Mouse (Mus musculus) heart, adult 9 months (tissue): Measurements from ENCODE around the gene Wnt9b.
A peak's percentile ranks its signal among the peaks of the same experiment; 100 is the strongest.

Source experiments
- DNase-seq, 2 experiments: peaks; one replicate each; pipeline ENCODE4 v3.0.0; 2022; ENCODE audit warnings: low spot score in 2 of 2

Gene Wnt9b

DNA sequence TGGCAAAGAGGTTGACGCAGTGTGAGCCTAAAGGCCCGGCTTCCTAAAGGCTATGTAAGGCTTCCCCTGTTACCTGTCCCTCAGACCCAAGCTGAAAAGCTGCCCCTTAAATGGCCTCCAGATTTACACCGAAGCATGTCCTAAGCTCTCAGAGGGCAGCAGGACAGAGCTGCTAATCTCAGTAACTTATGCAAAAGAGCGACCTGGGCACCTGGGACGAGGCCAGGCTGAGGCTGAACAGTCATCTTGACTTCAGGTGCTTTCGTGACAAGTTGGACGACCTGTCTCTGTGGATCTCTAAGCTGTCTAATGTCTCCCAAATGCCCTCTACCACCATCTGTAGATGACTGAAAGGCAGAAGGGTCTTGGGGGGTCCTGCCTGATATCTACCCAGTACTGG is 17.3 kb downstream of the Wnt9b start:
- no peak for DNase-seq

GRCm38 (mm10) chr11:103731594-103731993 is 18.0 kb downstream of the Wnt9b start:
- DNase-seq = no peak

DNA sequence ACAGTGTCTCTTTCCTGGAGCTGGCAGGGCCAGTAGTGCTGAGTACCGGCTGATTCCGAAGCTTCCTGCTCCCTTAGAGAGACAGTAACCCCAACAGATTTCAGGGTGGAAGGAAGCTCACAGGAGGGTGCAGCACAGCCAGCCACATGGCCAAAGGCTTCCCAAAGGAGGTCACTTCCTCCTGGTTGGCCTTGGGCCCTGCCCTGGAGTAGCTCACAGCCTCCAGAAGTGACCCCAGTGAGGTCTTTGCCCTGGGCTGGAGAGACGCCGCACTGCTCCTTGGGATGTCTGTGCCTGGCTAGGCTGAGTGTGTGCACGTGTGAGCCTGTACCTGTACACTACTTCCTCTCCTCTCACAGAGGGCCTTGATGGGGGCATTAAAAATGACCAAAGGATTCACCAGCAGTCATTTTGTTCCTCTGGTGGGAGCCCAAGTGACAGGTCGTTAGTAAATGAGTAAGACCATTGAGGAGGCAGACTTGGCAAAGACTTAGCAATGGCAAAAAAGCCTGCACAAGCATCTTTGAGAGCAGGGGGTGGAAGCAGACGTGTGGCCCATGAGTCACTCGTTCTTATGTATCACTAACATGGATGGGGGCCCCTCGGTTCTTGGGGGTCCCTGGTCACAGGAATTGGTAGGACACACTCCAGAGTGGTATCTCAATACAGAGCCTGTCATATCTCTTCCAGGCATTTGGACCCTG is 20.2 kb downstream of the Wnt9b start:
- peak in 1 of 2 experiments; percentile 8 for DNase-seq

- DNase-seq = no peak
These were observed 25.3 kb downstream of the Wnt9b start for GRCm38 (mm10) chr11:103724331-103724771.

- DNase-seq = no peak
These were observed 27.6 kb downstream of the Wnt9b start for GRCm38 (mm10) chr11:103722040-103722481.

DNA sequence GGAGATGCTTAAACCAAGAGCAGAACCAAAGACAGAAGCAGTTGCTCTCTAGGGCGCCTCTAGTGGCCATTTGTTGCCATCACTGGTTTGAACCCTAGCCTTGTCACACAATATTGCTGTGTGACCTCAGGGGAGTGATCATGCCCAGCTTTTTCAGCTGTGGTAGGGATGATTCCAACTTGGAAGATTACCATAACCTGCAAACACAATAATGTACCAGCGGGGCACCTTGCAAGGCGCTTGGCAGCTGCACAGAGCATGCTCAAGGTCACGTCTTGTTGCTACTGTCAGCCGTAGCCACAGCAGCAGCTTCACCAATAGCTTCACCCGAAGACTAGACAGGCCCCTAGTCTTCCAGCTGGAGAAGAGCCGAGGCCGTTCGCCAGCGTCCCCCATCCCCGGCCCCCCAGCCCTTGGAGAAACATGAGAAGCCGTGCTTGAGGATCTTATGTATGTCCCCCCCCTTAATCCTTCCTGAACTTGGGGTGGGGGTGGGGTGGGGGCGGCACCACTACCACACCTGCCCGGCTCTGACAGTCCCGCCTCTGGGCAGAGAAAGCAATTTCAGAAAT is 28.1 kb downstream of the Wnt9b start:
- peak in 1 of 2 experiments; percentile 7 for DNase-seq

- no peak for DNase-seq
These were observed 30.2 kb downstream of the Wnt9b start for GRCm38 (mm10) chr11:103719436-103719835.

DNA sequence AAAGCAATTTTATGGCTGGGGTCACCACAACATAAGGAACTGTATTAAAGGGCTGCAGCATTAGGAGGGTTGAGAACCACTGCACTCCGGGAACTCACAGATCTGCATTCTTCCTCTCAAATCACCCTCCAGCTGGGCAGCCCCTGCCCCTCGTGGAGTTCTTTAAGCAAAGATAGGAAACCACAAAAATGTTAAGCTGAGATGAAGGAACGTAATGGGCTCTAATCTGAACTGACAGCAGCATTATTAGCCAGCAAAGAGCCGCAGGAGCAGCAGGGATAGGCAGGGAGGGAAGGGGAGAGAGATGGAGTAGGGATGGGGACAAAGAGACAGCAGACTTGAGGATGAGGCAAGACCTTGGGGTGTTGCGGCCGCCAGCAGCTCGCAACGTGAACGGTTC is 32.6 kb downstream of the Wnt9b start:
- DNase-seq = no peak

- no peak for DNase-seq
These were observed 35.5 kb downstream of the Wnt9b start for GRCm38 (mm10) chr11:103714074-103714473.

GRCm38 (mm10) chr11:103711851-103712587 is 37.6 kb downstream of the Wnt9b start:
- DNase-seq = no peak

DNA sequence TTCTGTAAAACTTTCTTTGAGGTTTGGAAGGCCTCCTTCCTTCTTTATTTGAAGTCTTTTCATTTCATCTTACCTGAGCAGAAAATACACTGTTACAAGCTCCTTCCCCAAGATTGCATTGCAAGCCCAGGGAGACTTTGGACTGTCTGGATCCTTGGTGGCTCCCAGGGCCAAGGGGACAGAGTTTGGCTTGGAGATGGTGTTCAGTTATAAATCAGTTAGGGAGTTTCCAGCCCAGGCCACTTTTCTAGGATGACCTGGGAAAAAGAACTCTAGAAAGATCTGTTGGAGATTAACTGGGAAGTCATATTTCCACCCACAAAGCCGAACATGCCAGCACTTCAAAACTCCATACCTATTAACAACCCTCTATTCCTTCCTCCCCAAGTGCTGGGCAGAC is 39.6 kb downstream of the Wnt9b start:
- no peak for DNase-seq

DNA sequence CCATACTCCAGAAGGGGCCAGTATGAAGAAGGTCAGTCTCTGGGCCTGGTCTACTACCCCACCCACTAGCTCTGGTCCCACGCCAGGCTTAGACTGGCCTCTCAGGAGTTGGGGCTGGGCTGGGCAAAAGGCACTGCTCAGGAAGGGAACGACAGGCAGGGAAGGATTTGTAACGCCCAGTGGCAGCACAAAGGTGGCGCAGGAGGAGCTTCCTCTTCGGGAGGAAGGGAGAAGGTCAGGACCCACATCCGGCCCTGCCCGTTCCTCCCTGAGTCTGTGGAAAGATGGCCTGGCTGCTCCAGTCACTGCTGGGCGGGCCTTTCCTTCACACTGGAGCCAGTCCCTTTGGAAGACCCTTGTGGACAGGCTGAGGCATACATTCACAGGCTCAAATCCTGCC is 42.6 kb downstream of the Wnt9b start:
- peak; percentile 77 to 81 for DNase-seq

DNA sequence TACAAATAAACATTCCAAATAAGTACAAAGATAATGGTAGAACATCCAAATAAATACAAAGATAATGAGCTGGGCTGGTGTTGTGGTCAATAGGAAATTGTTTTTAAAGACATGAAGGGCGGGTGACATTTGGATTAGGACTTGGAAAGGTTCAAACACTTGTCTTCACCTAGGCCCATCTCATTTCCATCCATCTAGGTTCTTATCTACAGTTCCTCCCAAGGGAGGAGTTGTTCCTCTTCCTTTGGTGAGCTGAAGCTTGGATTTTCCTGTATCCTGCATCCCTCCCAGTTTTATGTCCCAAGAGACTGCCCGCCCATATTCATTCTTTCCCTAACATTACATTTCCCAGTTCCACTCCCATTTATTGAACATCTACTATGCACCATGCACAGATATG is 51.4 kb downstream of the Wnt9b start:
- peak; percentile 31 to 52 for DNase-seq

- peak; percentile 93 to 95 for DNase-seq
These were observed 52.0 kb downstream of the Wnt9b start, which contains the start of gene Gosr2 for GRCm38 (mm10) chr11:103697565-103698176. Gene Gosr2, minus strand, starts transcription at chr11:103697898.

GRCm38 (mm10) chr11:103696851-103697564 is 52.6 kb downstream of the Wnt9b start:
- DNase-seq = no peak

- no peak for DNase-seq
These were observed 56.4 kb downstream of the Wnt9b start for GRCm38 (mm10) chr11:103693241-103693640.

DNA sequence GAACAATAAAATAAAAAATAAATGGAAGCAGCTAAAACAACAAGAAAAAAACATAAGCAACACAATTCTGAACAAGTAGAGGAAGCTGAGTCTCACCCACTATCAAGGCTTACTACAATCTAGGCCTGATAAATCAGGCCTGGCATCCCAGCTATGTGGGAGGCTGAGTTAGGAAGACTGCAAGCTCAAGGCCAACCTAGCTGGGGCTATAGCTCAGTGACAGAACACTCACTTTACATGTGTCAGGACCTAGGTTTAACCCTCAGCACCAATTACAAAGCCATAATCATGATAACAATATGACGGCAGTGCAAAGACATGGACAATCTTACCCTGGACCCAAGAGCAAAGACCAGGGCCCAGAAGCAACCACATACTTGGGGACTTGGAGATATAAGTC is 58.6 kb downstream of the Wnt9b start:
- no peak for DNase-seq

DNA sequence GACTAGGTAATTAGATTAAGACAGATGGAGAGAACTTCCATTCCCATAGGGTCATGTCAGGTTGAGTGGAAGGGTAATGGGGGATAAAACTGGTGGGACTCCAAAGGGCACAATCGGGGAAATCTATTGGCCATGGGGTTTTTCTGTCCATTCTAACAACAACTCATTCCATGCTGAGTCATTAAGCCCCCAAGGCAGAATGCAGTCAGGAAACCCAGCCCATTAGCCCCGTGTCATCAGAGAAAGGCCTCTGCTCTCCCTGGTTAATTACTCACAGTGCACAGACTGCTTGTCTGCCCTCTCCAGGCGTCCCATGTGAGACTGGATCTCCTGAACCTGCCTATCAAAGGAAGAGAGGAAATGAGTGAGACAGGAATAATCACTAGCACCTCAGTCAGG is 60.6 kb downstream of the Wnt9b start:
- no peak for DNase-seq

DNA sequence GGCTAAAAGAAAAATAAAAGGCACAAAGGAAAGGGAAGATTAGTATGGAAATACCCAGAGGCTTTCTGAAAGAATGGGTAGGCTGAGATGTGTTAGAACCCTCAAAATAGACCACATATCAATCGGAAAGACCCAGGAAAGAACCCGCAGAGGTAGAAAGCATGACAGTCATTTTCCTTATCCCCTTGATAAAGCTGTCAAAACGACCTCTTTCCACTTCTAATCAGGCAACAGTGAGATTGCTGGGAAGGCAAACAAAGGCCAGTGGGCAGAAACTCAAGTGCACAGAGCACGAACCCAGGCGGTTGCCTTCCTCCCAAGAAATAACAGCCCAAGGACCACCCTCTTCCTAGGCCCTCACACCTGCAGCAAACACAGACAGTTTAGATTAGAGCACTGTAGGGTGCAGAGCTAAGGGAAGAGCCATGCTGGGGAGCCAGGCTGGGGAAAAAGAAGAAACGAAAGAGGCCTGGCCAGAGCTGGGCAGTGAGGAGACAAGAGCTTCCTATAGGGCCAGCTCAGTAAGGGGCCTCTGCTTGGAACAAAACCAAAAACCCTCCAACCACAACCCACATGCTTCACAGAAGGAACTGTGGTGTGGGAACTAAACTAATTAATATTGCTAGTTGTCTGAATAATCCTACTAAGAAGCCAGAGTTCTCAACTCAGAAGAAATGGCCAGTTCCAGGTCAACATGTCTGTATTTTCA is 61.2 kb downstream of the Wnt9b start:
- no peak for DNase-seq

GRCm38 (mm10) chr11:103686706-103687105 is 62.9 kb downstream of the Wnt9b start:
- DNase-seq = no peak

- DNase-seq = no peak
These were observed 64.3 kb downstream of the Wnt9b start for GRCm38 (mm10) chr11:103685261-103685736.
